Mouse (Mus musculus): Measurements from ENCODE around the gene Mapre1.
"Not testable (repeated sequence)": the region's sequence is repeated elsewhere in the genome, so short reads cannot be mapped to it uniquely, and the experiment has no call there.

Mapre1 gene

DNA sequence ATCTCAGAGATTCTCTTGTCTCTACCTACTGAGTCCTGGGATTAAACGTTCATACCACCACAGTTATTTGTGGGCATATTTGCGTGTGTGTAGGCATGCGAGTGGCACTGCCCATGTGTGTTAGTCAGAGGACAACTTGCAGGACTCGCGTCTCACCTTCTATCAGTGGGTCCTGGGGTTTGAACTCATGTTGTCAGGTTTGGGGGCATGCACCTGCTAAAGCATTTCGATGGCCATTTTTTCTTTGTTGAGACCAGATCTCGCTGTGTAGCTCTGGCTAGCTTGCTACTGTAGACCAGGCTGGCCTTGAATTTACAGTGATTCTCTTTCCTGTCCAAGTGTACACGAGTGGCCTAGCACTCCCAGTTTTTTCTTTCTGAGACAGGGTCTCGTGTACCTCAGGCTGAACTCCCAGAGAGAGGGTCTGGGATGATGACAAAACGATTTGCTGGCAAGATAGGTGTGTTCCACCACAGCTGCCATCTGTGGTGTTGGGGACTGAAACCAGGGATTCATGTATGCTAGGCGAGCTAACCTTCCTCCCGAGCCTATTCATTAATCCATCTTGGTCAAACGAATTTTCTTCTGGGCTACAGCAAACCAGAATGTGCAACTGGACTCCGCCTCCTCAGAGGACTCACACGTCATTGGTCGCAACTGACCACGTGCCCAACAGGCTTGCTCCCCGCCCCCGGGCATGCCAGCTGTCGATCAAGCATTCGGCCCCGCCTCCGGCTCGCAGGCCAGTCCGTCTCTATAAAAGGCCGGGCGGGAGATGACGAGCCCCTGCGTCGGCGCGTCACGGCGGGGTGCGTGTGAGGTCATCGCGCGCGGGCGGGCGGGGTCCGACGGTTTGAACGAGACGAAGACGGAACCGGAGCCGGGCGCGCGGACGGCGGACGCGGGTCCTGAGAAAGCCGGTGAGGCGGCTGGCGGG lies at the start of gene Mapre1:
Mapre1 (plus strand) TSS at position 775 of the 937 bp plus-strand sequence.
- DNase-seq (ENCODE audit: low spot score in 2 of 2): peak; percentile 99 to 100

DNA sequence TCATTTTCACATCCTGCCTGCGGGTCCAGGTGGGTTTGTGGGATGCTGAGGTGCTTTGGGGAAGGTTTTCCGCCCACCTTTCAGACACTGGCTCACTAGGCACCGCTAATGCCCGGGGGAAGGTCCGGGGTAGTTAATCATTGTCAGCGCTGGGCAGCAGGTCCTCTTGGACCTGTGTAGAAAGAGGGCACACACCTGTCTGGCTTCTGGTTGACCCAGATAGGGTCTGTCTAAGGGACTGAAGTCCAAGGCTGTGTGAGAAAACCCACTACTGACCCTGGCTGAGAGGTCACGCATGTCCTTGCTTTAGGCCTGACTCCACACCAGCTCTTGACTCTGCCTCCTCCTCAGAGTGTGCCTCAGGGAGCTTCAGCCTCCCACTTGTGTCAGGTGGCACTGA lies 47.7 kb upstream of the Mapre1 start:
- not testable (repeated sequence) for DNase-seq (ENCODE audit: low spot score in 2 of 2)

DNA sequence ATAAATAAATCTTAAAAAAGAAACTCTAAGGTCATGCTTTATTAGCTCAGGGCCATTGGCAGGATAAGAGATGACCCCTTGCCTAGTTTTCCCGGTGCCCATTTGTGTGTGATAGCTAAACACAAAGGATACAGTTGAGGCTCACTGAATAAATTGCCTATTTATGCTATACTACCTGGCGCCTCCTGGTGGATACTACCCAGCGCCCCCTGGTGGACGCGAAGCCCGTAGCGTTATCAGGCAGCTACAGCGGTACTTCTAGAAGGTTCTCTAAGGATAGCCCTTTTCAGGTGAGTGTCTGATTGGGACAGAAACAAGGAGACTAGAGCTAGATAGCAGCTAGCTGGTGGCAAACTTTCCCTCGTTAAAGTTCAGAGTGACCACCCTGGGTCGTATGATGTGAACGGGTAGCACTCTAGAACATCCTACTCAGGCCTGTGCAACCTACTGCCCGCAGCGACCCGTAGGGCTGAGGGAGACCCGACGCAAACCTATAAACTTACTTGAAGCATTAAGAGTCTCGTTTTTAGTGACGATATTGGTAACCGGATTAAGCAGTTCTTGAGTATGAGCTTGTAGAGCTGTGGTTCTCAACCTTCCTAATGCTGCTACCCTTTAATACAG lies 46.5 kb upstream of the Mapre1 start:
- DNase-seq (ENCODE audit: low spot score in 2 of 2): peak; percentile 19 to 41

DNA sequence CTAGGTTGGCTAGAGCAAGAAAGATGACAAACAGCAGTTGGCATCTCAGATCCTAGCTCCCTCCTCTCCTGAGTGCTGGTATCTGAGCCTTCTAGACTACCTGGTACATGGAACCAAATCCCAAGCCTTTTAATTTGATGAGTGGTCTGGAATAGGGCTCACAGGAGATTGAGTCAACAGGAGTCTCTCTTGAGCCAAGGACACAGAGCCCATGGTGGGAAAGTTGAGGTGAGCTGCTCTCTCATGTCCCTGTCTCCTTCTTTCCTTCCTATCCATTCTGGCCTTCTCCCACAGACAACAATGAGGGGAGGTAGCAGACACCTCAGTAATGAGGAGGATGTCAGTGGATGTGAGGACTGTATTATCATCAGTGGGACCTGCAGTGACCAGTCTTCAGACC lies 44.7 kb upstream of the Mapre1 start, which contains the start of gene Dnmt3c:
Dnmt3c (plus strand) TSS at position 301 of the 400 bp plus-strand sequence.
- DNase-seq (ENCODE audit: low spot score in 2 of 2): no peak

DNA sequence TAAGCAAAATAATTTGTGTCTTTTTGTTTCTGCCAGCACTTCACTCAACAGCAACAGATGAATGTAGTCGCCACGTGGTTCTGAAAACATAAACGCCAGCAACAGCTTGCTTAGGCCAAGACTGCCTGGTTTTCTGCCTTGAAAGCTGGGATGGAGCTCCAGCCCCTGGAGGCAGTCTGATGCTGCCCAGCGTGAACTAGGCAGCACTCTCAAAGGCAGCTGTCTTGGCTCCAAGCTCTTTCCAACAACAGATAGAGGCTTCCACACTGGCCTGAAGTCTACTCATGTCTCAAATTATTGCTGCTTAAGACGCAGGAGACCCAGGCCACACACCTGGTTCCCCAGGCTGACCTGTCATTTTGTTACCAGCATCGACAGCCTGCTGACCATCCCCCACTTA lies 37.7 kb upstream of the Mapre1 start:
- no peak for DNase-seq (ENCODE audit: low spot score in 2 of 2)

DNA sequence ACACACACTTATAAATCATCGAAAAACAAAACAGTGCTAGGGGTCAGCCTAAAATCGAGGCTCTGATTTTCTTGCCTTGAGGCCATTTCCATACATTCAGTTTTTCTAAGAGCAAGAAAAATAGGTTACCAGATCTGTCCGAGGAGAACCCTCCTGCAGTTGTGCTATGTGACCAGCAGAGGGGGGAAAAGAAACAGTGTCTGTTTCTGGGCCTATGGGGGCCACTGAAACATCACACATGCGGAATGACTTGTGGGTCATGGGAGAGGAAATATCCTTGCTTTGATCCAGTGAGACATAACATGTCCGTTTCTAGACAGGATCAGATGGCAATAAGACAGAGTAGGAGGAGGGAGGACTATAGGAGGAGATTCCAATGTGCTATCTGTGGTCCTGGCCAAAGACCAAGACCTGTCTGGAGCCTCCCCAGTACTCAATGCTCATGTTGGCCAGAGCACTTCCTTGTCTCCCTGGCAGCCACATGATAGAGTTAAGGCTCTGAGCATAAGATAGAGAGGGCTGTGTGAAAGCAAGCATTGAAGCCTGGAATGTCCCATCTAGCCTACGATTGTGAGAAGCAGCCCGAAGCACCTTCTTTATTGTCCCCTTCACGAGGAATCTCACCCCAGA lies 30.3 kb upstream of the Mapre1 start:
- DNase-seq (ENCODE audit: low spot score in 2 of 2): peak in 1 of 2 experiments; percentile 2

DNA sequence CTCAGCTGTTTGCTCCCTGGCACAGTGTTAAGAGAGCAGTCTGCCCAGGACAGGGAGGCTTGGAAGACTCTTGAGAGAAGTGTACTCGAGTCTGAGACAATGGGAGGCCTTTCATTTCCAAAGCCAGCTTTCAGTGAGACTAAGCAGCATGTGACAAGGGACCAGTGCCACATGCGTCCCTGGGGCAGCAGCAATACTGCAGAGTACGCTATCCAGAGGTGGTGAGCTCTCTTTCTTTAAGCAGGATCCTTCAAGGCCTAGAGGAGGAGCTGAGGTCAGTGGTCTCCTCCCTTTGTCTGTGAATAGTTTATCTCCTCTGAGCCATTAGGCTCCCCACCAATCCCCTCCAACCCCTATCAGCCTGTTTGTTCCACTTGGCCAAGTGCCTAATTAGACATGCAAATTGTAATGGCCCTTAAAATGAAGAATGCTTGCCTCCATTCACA lies 28.4 kb upstream of the Mapre1 start:
- DNase-seq (ENCODE audit: low spot score in 2 of 2): no peak

DNA sequence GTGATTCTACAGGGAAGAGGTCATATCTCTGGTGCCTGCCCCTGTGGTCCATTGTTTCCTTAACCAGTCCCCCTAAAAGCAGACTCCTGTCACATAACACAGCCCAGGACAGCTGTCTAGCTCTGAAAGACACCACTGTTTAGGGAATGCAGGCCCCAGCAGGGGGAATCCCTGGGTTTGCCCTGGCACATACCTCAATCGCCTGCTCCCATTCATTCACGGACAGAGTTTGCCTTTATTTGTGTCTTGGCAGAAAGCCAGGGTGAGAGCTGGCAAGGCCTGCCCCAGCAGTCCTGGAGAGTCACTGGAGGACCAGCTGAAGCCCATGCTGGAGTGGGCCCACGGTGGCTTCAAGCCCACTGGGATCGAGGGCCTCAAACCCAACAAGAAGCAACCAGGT lies 27.8 kb upstream of the Mapre1 start:
- DNase-seq (ENCODE audit: low spot score in 2 of 2): peak; percentile 9 to 25

DNA sequence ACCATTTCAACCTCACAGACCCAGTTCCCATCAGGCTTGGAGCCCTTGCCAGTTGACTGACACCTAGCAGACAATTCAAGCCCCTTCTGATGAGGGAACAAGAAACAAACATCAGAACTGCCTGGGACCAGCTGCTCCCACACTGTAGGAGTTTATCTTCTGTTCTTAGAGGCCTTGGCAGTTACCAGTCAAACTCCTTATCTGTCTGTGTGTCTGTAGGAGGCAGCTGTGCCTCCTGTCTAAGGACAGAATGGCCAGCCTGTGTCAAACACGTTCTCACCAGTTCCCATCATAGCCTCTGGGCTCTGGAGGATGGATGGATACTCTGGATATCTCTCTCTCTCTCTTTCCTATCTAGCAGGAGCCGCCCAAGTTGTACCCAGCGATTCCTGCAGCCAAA lies 23.2 kb upstream of the Mapre1 start:
- DNase-seq (ENCODE audit: low spot score in 2 of 2): not testable (repeated sequence)

DNA sequence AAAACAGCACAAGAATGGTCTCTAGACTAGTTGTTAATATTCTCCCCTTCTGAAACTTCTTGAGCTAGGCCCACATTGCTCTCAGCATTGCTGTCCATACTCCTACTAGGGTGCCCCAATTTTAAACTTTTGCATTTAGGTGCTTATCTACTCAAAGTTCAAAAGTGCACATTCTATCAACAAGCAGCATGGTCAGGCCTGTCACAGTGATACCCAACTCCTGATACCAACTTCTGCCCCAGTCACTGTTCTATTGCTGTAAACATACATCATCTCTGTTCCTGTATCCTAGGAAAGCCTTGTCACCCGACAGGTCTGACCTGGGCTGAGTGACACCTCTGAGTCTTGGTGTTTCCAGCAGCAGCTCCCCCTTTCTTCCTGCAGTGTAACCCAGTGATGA lies 18.0 kb upstream of the Mapre1 start:
- DNase-seq (ENCODE audit: low spot score in 2 of 2): no peak

DNA sequence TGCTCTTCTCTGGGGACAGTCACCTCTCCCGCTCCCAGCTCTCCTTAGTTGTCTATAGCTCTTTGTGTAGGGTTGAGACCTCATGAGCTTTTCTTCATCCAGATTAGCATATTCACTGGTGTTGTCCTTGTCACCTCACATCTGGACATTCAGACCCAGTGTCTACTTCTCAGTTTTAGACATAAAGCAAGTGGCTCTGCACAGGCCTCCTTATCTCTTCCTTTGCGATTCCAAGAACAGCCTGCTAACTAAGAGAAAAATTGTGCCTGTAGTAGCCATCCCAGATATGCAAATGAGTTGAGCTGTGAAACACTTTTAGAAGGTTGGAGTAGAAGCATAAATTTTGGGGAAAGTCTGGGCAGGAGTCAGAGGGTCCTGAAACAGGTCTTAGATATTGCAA lies 16.6 kb upstream of the Mapre1 start:
- no peak for DNase-seq (ENCODE audit: low spot score in 2 of 2)

DNA sequence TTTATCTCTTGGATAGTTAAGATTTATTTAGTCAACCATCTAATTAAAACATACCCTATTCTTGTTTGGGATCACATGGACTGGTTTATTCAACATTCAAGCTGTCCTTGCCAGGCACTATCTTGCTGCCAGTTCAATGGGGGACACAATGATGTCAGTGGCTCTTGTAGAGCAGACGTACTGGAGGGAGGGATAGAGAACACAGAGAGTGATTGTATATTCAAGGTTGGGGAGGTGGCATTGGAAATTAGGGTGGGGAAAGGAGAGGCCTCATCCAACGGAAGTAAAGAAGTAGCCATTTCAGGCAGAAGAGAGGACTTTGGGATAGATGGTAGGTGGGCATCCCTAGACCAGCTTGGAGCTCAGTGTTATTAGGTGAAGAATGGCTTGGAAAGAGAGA lies 16.2 kb upstream of the Mapre1 start:
- DNase-seq (ENCODE audit: low spot score in 2 of 2): no peak

DNA sequence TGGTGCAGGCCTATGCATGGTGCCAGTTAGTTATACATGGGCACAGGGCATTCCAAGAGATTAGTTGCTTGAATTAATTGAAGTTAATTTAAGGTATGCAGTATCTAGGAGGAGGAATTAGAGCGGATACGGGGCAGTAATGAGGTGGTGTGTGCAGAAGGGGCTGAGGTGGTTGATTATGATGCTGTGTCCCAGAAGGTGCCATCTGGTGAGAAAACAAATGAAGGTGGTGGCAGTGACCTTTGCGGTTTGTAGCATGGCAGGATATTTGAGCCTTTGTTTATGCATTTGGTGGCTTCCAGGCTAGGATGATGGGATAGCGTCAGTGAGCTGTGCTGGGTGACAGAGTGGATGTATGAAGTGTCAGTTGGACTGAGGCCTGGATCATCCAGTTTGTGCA lies 15.8 kb upstream of the Mapre1 start:
- no peak for DNase-seq (ENCODE audit: low spot score in 2 of 2)

DNA sequence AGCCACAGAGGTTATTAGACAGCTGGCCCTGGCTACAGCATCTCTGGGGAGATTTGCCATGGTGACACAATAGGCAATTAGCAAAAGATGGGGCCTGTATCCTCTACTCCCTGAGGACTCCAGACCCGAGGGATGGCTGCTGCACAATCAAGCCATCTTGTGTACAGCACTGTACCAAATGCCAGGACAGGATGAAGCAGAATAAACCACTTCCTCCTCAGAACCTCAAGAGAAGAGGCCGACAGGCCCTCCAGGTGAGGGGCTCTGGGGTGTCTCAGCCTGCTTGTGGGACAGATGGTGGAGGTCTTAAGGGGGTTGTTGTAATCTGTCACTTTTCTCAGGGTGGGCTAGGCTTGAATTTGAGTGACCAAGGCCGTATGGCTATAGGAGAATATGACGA lies 7.0 kb upstream of the Mapre1 start:
- no peak for DNase-seq (ENCODE audit: low spot score in 2 of 2)

DNA sequence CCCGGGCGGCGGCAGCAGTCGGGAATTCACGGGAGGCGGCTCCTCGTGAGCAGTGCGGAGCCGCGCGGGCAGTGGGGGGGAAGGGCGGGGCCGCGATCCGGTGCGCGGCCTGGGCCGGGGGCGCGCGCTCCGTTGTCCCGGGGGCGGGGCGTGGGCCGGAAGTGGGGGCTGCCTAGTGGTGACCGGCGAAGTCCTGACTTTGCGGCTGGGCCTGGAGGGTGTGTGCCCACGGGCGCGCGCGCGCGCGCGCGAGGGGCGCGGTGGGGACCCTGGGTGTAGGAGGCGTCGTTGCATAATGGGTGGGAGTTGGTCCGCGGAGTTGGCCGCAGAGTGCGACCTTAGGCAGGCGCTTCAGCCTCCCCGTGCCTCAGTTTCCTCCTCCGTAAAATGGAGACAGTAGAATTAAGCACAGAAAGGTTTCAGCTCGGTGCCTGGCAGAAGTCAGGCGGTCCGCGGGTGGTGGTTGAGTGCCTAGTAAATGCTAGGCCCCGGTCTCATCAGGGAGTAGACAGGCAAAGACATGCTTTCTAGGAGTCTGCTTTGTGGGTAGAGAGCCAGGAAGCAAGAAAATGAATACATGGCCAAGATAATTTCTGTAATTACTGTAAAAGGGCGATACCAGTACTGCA lies 477 bp downstream of the Mapre1 start:
- no peak for DNase-seq (ENCODE audit: low spot score in 2 of 2)

DNA sequence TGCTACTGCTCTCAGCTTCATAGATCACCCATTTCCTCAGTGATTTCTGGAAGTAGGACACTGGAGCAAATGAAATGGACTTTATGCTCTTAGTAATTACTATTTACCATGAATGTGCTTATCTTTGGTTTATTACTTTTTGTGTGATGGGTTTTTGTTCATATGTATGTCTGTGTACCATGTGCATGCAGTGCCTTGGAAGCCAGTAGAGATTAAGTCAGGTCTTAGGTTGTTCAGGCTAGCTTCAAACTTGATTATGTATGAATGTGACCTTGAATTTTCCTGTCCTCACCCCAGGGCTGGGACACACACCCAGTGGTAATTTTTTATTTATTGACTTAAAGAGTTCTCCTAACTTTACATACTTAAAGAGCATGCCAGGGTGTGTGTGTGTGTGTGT lies 6.9 kb downstream of the Mapre1 start:
- DNase-seq (ENCODE audit: low spot score in 2 of 2): no peak

DNA sequence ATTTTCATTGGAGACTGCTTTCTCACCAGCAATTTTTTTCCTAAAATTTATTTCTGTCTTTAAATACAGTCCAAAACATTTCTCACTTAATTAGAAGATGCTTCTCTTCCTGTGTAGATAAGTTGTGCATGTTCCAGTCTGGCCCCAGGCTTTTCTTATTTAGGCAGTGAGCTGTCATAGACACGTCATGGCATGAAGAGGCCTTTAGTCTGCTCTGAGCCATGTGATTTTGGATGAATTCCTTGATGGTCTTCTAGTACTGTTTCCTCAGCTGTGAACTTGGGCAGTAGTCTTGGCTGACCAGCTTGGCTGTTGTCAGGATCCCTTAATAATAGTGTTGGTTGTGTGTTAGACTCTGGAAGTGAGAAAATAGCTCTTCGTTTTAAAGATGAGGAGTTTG lies 9.3 kb downstream of the Mapre1 start:
- no peak for DNase-seq (ENCODE audit: low spot score in 2 of 2)

DNA sequence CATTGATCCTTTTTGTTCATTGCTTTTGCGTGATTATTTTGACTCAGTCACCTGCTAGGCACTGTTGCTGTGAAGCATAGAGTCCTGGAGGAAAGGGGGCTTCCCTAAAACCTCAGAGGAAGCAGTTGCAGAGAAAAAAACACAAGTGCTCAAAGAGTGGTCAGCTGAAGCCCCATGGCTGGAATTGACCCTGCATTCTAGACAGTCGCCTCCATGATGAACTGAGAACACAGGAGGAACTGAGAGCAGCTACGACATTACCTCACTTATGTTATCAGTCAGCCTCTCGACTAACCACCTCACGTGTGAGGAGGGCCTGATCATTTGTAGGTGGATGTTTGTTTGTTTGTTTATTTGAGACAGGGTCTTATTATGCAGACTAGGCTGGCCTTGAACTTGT lies 21.0 kb downstream of the Mapre1 start:
- no peak for DNase-seq (ENCODE audit: low spot score in 2 of 2)

DNA sequence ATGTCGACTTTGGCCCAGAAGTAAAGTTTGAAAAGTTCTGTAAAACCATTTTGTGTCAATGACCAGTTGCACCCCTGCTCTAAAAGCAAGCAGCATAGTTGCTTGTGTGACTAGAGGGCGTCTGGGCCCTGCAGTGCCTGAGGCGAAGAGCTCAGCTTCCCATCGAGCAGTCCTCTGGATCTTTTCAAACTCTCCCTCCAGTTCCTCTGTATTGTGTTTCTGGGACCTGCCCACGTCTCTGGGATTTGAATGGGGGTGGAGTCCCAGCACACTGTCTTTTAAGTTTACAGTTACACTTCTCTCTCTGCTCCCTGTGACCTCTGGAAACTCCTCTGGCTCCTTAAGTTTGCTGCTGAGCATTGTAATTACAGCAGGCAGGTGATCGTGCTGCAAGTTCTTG lies 26.4 kb downstream of the Mapre1 start:
- no peak for DNase-seq (ENCODE audit: low spot score in 2 of 2)

DNA sequence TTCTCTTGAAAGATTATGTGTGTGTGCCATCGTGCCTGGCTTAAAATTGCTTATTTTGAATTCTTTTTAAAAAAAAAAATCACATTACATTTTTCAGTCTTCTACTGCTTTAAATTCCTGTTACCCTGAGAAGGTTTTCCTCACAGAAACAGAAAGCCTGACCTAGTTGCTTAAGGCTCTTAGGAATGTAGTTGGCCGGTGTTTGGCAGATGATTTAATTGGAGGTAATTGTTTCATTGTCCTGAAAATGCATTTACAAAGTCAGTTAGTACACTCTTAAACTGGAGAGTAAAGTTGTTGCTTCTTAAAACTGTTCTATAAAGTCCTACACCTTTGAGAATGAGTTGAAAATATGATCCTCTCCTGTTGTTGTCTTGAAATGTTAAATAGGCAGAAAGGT lies 27.8 kb downstream of the Mapre1 start:
- DNase-seq (ENCODE audit: low spot score in 2 of 2): no peak

DNA sequence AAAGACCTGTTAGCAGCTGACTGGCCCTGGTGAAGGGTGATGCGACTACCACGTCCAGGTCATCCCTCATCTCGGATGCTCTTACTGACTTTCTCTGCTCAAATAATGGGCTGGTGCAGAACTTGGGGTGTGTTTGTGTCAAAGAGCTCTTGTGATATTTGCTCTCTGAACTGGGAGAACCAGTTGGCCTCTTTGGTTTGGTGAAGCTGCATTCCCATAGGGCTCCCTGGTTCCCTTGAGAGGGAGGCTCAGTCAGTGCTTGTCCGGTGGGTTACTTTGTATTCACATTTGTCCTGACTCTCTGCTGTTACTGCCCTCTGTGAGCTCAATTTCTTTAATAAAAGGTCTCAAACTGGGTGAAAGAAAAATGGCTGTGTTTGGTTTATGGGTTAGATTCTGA lies 31.9 kb downstream of the Mapre1 start:
- DNase-seq (ENCODE audit: low spot score in 2 of 2): no peak

DNA sequence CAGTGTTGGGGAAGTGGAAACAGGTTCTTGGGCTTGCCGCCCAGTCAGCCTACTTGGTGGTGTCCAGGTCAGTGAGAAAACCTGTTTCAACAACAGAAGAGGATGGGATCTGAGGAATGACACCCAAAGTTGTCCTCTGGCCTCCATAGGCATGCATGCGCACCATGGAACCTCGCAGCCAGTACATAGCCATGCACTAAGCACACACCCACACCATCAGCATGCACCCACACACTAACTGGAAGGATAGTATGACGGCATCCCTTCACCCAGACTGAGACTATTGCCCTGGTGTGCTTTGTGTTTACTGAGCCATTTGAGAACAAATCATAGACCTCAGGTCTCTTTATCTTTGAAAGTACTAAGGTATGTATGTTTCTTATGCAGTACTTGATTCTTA lies 34.4 kb downstream of the Mapre1 start:
- DNase-seq (ENCODE audit: low spot score in 2 of 2): no peak
